Mouse (Mus musculus): Measurements from ENCODE around the gene Cox19.
"Not testable (repeated sequence)": the region's sequence is repeated elsewhere in the genome, so short reads cannot be mapped to it uniquely, and the experiment has no call there.

Cox19 gene

DNA sequence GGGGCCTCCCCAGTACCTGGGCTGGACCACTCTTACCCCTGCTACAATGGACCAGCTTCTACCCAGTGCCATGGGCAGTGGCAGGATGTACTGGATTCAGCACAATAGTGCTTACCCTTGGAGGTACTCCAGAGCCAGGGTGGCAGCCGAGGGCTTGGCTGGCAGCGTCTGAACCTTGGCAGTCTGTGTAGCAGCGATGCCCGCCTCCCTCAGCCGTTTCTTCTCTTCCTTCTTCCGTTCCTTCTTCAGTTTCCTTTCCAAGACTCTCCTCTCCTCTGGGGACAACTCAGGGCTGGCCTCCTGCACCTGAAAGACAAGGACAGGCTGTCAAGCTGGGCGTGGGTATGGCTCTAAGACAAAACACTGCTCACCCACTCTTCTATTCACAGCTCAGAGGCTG lies 12.6 kb upstream of the Cox19 start:
- DNase-seq (ENCODE audit: low read depth, low spot score), result no peak

DNA sequence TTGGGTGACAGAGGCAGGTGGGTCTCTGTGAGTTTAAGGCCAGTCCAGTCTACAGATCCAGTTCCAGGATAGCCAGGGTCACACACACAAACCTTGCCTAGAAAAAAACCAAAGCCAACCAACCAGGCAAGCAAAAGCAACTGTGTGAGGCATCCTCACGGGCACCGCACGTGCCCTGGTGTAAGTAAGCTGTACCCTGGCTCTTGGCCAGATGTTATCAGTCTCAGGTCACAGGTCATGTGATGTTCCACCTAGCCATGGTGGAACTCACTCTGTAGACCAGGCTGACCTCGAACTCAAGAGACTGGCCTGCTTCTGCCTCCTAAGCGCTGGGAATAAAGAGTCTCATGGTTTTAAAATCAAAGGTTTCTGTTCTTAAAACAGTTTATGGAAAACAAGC lies 8.0 kb upstream of the Cox19 start:
- DNase-seq (ENCODE audit: low read depth, low spot score), result no peak

- DNase-seq (ENCODE audit: low read depth, low spot score), result no peak
Measured at GRCm38 (mm10) chr5:139358653-139359052, 7.4 kb upstream of the Cox19 start.

- no peak for DNase-seq (ENCODE audit: low read depth, low spot score)
Measured at GRCm38 (mm10) chr5:139355235-139355772, 4.1 kb upstream of the Cox19 start.

DNA sequence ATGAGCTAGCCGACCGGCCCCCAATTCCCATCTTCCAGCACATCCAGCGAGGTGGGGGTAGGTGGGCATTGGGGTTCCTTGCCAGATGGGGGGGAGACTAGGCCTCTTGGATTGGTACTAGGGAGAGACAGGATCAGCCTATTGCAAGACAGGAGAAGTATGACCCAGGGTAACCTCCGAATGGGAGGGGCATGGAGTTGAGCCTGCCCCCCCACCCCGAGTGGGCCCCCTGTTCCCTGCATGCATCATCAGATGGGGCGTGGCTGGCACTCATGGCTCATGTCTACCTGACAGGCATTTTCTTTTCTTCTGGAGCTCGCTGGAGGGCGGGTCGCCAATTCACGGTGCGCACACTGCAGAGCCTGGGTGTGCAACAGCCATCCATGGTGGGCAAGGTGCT lies 2.7 kb upstream of the Cox19 start:
- no peak for DNase-seq (ENCODE audit: low read depth, low spot score)

GRCm38 (mm10) chr5:139353496-139353895 lies 2.3 kb upstream of the Cox19 start:
- DNase-seq (ENCODE audit: low read depth, low spot score), result no peak

GRCm38 (mm10) chr5:139352317-139352716 lies 1.1 kb upstream of the Cox19 start, which contains the start of gene Cyp2w1:
TSS of gene Cyp2w1 (plus strand) at chr5:139352617.
- DNase-seq (ENCODE audit: low read depth, low spot score), result no peak

DNA sequence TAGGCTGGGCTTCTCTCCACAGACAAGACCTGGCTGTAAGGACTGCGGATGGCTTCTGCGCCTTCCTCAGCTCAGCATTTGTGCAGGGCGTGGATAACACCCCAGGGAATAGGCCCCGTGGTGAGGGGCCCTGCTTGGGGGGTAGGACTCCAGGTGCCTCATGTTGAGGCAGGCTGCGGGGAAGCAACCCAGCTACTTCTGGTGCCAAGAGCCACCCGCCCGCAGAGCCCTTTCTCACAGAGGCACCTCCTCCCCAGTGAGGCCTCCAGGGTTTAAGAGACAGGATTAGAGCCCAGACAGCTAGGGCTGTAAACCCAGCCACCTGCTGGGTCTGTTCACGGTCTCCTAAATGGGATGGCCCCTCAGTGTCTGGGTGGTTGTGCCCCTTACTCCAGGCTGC lies 410 bp upstream of the Cox19 start:
- DNase-seq (ENCODE audit: low read depth, low spot score), result no peak

DNA sequence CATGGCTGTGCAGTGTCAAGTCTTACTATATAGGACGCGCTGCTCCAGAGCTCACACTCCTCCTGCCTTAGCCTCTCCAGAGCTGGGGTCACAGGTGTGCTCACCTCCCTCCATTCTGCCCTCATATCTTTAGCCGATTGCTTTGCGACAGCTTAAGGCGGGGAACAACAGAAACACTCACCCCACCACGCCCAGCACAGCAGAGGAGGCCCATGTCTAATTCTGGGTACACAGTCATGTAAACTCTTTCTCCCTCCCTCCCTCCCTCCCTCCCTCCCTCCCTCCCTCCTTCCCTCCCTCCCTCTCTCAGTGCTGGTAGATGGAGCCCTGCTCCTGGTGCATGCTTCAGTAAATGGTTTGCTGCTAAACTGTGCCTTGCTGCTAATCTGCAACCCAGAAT lies 1.5 kb downstream of the Cox19 start:
- DNase-seq (ENCODE audit: low read depth, low spot score), result no peak

DNA sequence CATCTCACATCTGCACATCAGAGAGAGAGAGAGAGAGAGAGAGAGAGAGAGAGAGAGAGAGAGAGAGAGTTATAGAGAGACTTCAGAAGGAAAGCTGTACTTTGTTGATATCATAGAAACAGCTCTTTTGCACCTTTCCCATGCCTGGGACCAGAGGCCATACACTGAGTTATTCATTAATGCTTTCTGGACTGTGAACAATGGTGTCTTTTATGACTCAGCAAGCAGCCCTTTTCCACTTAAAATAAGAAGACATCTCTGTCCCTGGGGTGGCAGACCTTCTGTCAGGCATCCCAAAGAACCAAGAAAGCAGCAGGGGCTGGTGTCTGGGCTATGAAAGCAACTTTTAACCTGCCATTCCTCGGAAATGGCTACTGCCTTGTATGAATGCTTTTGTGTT lies 4.0 kb downstream of the Cox19 start:
- DNase-seq (ENCODE audit: low read depth, low spot score), result no peak

GRCm38 (mm10) chr5:139345364-139345714 lies 5.9 kb downstream of the Cox19 start:
- no peak for DNase-seq (ENCODE audit: low read depth, low spot score)

GRCm38 (mm10) chr5:139344687-139345363 lies 6.4 kb downstream of the Cox19 start:
- DNase-seq (ENCODE audit: low read depth, low spot score), result peak; percentile 70

DNA sequence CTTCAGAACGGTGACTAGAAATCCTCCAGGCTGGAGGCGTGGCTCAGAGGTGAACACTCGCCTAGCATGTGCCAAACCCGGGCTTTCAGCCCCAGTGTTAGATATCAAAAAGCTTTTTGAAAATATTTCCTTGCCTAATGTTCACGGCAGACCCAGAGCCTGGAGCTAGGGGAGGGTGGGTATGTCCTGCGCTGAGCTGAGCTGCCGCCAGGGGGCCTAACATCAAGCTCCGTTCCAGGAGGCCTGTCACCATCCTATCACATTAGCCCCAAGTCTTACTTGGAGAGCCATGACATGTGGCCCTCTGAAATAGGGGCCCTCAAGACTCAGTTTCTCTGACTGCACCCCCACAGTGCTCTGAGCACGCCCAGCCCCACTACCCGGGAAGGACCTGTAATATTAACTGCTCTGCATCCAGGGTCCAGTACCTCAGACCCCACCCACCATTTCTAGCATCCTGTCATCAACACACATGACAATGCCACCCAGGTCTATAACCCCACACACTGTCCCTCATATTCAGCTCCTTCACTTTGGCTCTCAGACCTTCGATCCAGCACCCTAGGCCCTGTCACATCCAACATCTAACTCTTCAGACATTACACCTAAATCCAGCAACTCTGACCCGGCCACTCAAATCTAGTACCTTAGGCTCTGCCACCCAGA lies 7.1 kb downstream of the Cox19 start:
- DNase-seq (ENCODE audit: low read depth, low spot score), result no peak

- DNase-seq (ENCODE audit: low read depth, low spot score), result no peak
Measured at GRCm38 (mm10) chr5:139338891-139339290, 12.3 kb downstream of the Cox19 start.

GRCm38 (mm10) chr5:139338403-139338802 lies 12.8 kb downstream of the Cox19 start:
- no peak for DNase-seq (ENCODE audit: low read depth, low spot score)

- no peak for DNase-seq (ENCODE audit: low read depth, low spot score)
Measured at GRCm38 (mm10) chr5:139337826-139338370, 13.3 kb downstream of the Cox19 start.

GRCm38 (mm10) chr5:139335634-139336033 lies 15.6 kb downstream of the Cox19 start:
- DNase-seq (ENCODE audit: low read depth, low spot score), result no peak

DNA sequence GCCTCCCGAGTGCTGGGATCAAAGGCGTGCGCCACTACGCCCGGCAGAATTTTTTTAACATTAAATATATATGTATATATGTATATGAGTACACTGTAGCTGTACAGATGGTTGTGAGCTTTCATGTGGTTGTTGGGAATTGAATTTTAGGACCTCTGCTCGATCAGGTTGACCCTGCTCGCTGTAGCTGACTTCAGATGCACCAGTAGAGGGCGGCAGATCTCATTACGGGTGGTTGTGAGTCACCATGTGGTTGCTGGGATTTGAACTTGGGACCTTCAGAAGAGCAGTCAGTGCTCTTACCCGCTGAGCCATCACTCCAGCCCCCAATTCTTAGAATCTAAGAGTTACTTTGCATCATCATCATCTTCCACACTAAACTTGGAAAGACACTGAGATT lies 16.8 kb downstream of the Cox19 start:
- DNase-seq (ENCODE audit: low read depth, low spot score), result not testable (repeated sequence)

- DNase-seq (ENCODE audit: low read depth, low spot score), result no peak
Measured at GRCm38 (mm10) chr5:139333301-139334013, 17.8 kb downstream of the Cox19 start.

DNA sequence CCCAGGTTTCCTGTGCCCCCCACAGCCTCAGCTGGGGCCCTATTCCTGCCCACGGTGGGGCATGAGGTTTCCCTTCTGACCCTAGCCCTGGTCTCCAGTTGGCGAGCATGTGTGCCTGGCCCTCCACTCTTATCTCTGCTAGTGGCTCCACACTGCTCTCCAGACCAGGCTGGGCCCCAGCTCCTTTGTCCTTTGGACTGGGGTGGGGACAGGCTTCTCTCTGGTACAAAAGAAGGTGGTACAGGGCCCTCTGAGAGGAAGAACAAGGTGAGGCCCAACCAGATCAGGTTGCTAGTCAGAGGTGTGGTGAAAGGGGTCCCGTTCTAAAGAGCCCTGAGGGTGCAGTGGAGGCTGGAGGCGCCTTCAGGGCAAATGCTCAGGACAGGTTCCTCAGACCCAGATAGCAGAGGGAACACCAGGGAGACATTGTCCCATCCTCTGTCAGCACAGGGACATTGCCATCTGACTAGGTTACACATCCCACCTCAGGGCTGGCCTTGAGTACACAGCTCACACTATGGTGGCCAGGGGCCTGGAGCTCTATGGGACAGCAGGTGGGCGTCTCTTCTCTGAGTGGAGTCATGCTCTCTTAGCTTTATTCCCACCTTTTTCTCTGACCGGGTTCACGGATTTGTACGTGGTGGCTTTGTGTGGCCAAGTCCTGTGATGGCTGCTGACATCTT lies 18.5 kb downstream of the Cox19 start:
- no peak for DNase-seq (ENCODE audit: low read depth, low spot score)

GRCm38 (mm10) chr5:139331742-139332141 lies 19.5 kb downstream of the Cox19 start:
- no peak for DNase-seq (ENCODE audit: low read depth, low spot score)

DNA sequence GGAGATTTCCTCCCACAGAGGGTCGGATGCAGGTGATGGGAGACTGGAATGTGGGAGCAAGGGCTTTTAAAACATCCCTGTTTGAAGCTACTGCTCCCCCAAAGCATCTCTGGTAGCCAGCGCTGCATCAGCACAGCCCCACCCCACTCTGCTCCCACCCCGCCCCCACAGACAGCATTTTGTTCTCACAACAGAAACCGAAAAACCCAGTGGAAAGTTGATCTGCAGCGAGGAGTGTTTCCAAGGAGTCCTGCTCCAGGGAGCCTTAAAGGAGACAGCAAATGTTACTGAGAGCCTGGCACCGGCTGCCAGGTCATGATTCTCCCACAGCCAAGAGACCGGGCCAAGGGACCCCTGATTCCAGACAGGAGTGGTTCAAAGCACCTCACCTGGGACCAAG lies 20.5 kb downstream of the Cox19 start:
- no peak for DNase-seq (ENCODE audit: low read depth, low spot score)

Data from brain, embryonic 18.5 days (tissue).